Mouse (Mus musculus): ENCODE measurements around the gene Commd3.

- no peak for TF ChIP-seq CTCF (IDR thresholded peaks at IDR 0.05; ENCODE audit: control insufficient read depth, insufficient read depth, insufficient read length)
- no peak for TF ChIP-seq MYOD1 (IDR thresholded peaks at IDR 0.05; ENCODE audit: control insufficient read depth, insufficient read length, low read depth)
- peak; percentile 92 for TF ChIP-seq USF1 (IDR thresholded peaks at IDR 0.05; ENCODE audit: low read depth)
- TF ChIP-seq MYOG (IDR thresholded peaks at IDR 0.05; ENCODE audit: control insufficient read depth, extremely low read depth, insufficient read length), result no peak
- peak; percentile 79 for TF ChIP-seq MAX (IDR thresholded peaks at IDR 0.05)
Observed at GRCm38 (mm10) chr2:18672133-18672765, at the start of gene Commd3.

All from C2C12 (cell line).